Mouse (Mus musculus) liver, embryonic 13.5 days (tissue): ENCODE data around the gene Slc6a16. TPM values are rescaled to one million over a fixed set of nuclear protein-coding genes. Genes with fewer than 3 reads are reported as not detected.

Experiments
- ATAC-seq: fragments of 200-750 bp; cut with Nextera tagmentation; 2 replicates; pipeline ENCODE4 v1.8.0; 2017; ENCODE audit warnings: low read depth, mild to moderate bottlenecking, moderate number of reproducible peaks, moderate library complexity
- DNase-seq: peaks from one replicate; pipeline ENCODE4 v3.0.0; 2022
- H3K27ac ChIP-seq: fragments of 300-500 bp; sonication (generic); 2 replicates; pipeline ENCODE4 v1.5.1; 2015; ENCODE audit warnings: moderate library complexity, mild to moderate bottlenecking, inconsistent platforms
- H3K27me3 ChIP-seq: fragments of 300-500 bp; sonication (generic); 2 replicates; pipeline ENCODE4 v1.6.1; 2015; ENCODE audit warnings: mild to moderate bottlenecking, inconsistent platforms
- H3K36me3 ChIP-seq: fragments of 300-500 bp; sonication (generic); 2 replicates; pipeline ENCODE4 v1.6.1; 2015; ENCODE audit warnings: mild to moderate bottlenecking, inconsistent platforms
- H3K4me1 ChIP-seq: fragments of 300-500 bp; sonication (generic); replicated peaks from 2 replicates; pipeline ENCODE4 v1.6.1; 2015; ENCODE audit warnings: inconsistent platforms
- H3K4me2 ChIP-seq: fragments of 300-500 bp; sonication (generic); 2 replicates; pipeline ENCODE4 v1.6.1; 2015; ENCODE audit warnings: inconsistent platforms, mild to moderate bottlenecking, moderate library complexity
- H3K4me3 ChIP-seq: fragments of 300-500 bp; sonication (generic); replicated peaks from 2 replicates; pipeline ENCODE4 v1.5.1; 2015; ENCODE audit warnings: mild to moderate bottlenecking, inconsistent platforms
- H3K9ac ChIP-seq: fragments of 300-500 bp; sonication (generic); 2 replicates; pipeline ENCODE4 v1.6.1; 2015; ENCODE audit warnings: mild to moderate bottlenecking, inconsistent platforms
- H3K9me3 ChIP-seq: fragments of 300-500 bp; sonication (generic); replicated peaks from 2 replicates; pipeline ENCODE4 v1.6.1; 2016; ENCODE audit warnings: inconsistent platforms
- WGBS: fragments of 180-500 bp; shearing (Covaris S2); methylation state at CpG from one replicate; pipeline ENCODE4 v1.1.7; 2015; ENCODE audit not compliant: insufficient replicate concordance; 5-methylcytosine and 5-hydroxymethylcytosine counted together
- polyA plus RNA-seq: library from polyadenylated mRNA; unstranded; fragments of >200 nt; fragmentation: Nextera tagmentation; extraction: Ambion mirVana; gene quantifications from 2 replicates; pipeline ENCODE4 v1.2.1, GENCODE M21; 2015

Slc6a16 gene
- polyA plus RNA-seq, 1 experiment from 2014 or later, result not detected

- ATAC-seq (no peak), DNase-seq (no peak)
- Histone ChIP-seq H3K4me2 (no peak overlapping the region), H3K9me3 (no peaks in the 10 kb centered on the region), H3K27ac (no peak overlapping the region), H3K27me3 (no peaks in the 10 kb centered on the region), H3K4me1 (0 out of 2 replicates have a peak, but pooled peaks cover 2% of the 10 kb centered on the region), H3K4me3 (no peak overlapping the region), H3K36me3 (no peaks in the 10 kb centered on the region), H3K9ac (no peak overlapping the region)
- 84% methylated on average over 14 of the region's 14 CpGs for WGBS
These were observed 75.7 kb downstream of the Slc6a16 start for GRCm38 (mm10) chr7:45316536-45316935.

DNA sequence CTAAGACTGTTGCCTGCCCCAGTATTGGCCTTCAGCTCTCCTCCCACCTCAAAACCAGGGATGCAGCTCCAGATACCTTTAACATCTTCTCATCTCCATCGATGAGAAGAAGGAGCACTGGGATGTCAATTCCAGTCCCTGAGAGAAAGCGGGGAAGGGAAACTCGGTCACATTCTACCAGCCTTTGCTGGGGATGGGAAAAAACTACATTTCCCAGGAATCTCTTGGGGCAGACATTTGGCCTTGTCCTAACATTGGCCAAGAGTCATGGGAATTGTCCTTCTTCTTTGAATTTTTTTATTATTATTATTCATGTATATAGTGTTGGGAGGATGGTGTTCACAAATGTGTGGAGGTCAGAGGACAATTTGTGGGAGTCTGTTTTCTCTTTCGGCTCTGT, 81.4 kb downstream of the Slc6a16 start:
- ATAC-seq, result no peak
- 67% methylated on average over 4 of the region's 4 CpGs for WGBS
- H3K4me3 ChIP-seq, result no peak overlapping the region

More for the DNA sequence above, 81.4 kb downstream of the Slc6a16 start:
- no peaks in the 10 kb centered on the region for H3K9me3 ChIP-seq
- H3K36me3 ChIP-seq, result no peaks in the 10 kb centered on the region
- no peak overlapping the region for H3K27ac ChIP-seq
- H3K9ac ChIP-seq, result no peak overlapping the region
- no peak overlapping the region for H3K4me2 ChIP-seq
- no peaks in the 10 kb centered on the region for H3K27me3 ChIP-seq
- DNase-seq, result no peak
- no peaks in the 10 kb centered on the region for H3K4me1 ChIP-seq

Other genes with a start within 250 kb of the Slc6a16 start
- gene Irf3, start 243.4 kb upstream of the Slc6a16 start, polyA plus RNA-seq, result 41.0 and 42.4 TPM in 2 replicates
- gene Bcl2l12, start 242.4 kb upstream of the Slc6a16 start, polyA plus RNA-seq, result 18.2 and 20.1 TPM in 2 replicates
- 10.4 and 11.8 TPM in 2 replicates for gene Scaf1, start 224.7 kb upstream of the Slc6a16 start, polyA plus RNA-seq
- gene Rras, start 223.1 kb upstream of the Slc6a16 start, polyA plus RNA-seq, result 14.4 and 15.0 TPM in 2 replicates
- gene Prr12, start 188.2 kb upstream of the Slc6a16 start, polyA plus RNA-seq, result 1.7 and 2.2 TPM in 2 replicates
- 31.5 and 32.0 TPM in 2 replicates for gene Nosip, start 178.7 kb upstream of the Slc6a16 start, polyA plus RNA-seq
- gene Prrg2, start 178.4 kb upstream of the Slc6a16 start, polyA plus RNA-seq, result 7.1 and 7.8 TPM in 2 replicates
- gene Rcn3, start 148.9 kb upstream of the Slc6a16 start, polyA plus RNA-seq, result 35.6 and 38.7 TPM in 2 replicates
- 29.2 and 31.9 TPM in 2 replicates for gene Fcgrt, start 137.2 kb upstream of the Slc6a16 start, polyA plus RNA-seq
- 1,277 and 1,372 TPM in 2 replicates for gene Rps11, start 116.6 kb upstream of the Slc6a16 start, polyA plus RNA-seq
- gene Rpl13a, start 112.3 kb upstream of the Slc6a16 start, polyA plus RNA-seq, result 972 and 1,063 TPM in 2 replicates
- 0.12 and 0.37 TPM in 2 replicates for gene Gm45713, start 104.9 kb upstream of the Slc6a16 start, polyA plus RNA-seq
- 4.5 and 5.4 TPM in 2 replicates for gene Flt3l, start 104.7 kb upstream of the Slc6a16 start, polyA plus RNA-seq
- gene Pih1d1, start 86.8 kb upstream of the Slc6a16 start, polyA plus RNA-seq, result 51.7 and 54.8 TPM in 2 replicates
- 28.0 and 30.3 TPM in 2 replicates for gene Aldh16a1, start 86.5 kb upstream of the Slc6a16 start, polyA plus RNA-seq
- gene Slc17a7, start 77.1 kb upstream of the Slc6a16 start, polyA plus RNA-seq, result not detected in 2 replicates
- not detected in 2 replicates for gene Gfy, start 61.5 kb upstream of the Slc6a16 start, polyA plus RNA-seq
- gene Pth2, start 60.1 kb upstream of the Slc6a16 start, polyA plus RNA-seq, result not detected in 2 replicates
- gene Ccdc155, start 36.2 kb upstream of the Slc6a16 start, polyA plus RNA-seq, result 0.07 and 0.14 TPM in 2 replicates
- 2.6 and 2.8 TPM in 2 replicates for gene Dkkl1, start 28.9 kb upstream of the Slc6a16 start, polyA plus RNA-seq
- gene Tead2, start 25.3 kb upstream of the Slc6a16 start, polyA plus RNA-seq, result 11.8 and 12.0 TPM in 2 replicates
- gene Cd37, start 2.0 kb upstream of the Slc6a16 start, polyA plus RNA-seq, result 10.3 and 10.8 TPM in 2 replicates
- gene Slc6a21, start 36.4 kb downstream of the Slc6a16 start, polyA plus RNA-seq, result not detected in 2 replicates
- gene Trpm4, start 92.7 kb downstream of the Slc6a16 start, polyA plus RNA-seq, result 0.85 and 1.3 TPM in 2 replicates
- gene Hrc, start 94.2 kb downstream of the Slc6a16 start, polyA plus RNA-seq, result 0.12 and 0.15 TPM in 2 replicates
- gene Ppfia3, start 125.9 kb downstream of the Slc6a16 start, polyA plus RNA-seq, result 0.24 and 0.25 TPM in 2 replicates
- not detected in 2 replicates for gene Lin7b, start 129.5 kb downstream of the Slc6a16 start, polyA plus RNA-seq
- gene Snrnp70, start 154.7 kb downstream of the Slc6a16 start, polyA plus RNA-seq, result 108 and 129 TPM in 2 replicates
- not detected in 2 replicates for gene Kcna7, start 164.6 kb downstream of the Slc6a16 start, polyA plus RNA-seq
- 0.35 and 0.37 TPM in 2 replicates for gene Ntf5, start 172.6 kb downstream of the Slc6a16 start, polyA plus RNA-seq
- not detected in 2 replicates for gene Lhb, start 179.7 kb downstream of the Slc6a16 start, polyA plus RNA-seq
- gene Gys1, start 193.8 kb downstream of the Slc6a16 start, polyA plus RNA-seq, result 4.1 and 5.1 TPM in 2 replicates
- 111 and 119 TPM in 2 replicates for gene Ruvbl2, start 197.0 kb downstream of the Slc6a16 start, polyA plus RNA-seq
- gene Ftl1, start 218.8 kb downstream of the Slc6a16 start, polyA plus RNA-seq, result 7,621 and 8,262 TPM in 2 replicates
- 104 and 106 TPM in 2 replicates for gene Bax, start 225.8 kb downstream of the Slc6a16 start, polyA plus RNA-seq
- gene Tulp2, start 240.8 kb downstream of the Slc6a16 start, polyA plus RNA-seq, result 0.80 and 0.87 TPM in 2 replicates
- gene Gm45808, start 245.7 kb downstream of the Slc6a16 start, polyA plus RNA-seq, result not detected in 2 replicates
- 2.0 and 2.2 TPM in 2 replicates for gene Dhdh, start 247.7 kb downstream of the Slc6a16 start, polyA plus RNA-seq